Mouse (Mus musculus): ENCODE measurements at regions not wholly inside any gene's neighbourhood (a gene's known extent, or its start where the extent isn't known, plus 50 kb on each side); places are given as distances from the start of the nearest gene placed in this dataset.
"Not testable (repeated sequence)": the region's sequence is repeated elsewhere in the genome, so short reads cannot be mapped to it uniquely, and the experiment has no call there.

DNA sequence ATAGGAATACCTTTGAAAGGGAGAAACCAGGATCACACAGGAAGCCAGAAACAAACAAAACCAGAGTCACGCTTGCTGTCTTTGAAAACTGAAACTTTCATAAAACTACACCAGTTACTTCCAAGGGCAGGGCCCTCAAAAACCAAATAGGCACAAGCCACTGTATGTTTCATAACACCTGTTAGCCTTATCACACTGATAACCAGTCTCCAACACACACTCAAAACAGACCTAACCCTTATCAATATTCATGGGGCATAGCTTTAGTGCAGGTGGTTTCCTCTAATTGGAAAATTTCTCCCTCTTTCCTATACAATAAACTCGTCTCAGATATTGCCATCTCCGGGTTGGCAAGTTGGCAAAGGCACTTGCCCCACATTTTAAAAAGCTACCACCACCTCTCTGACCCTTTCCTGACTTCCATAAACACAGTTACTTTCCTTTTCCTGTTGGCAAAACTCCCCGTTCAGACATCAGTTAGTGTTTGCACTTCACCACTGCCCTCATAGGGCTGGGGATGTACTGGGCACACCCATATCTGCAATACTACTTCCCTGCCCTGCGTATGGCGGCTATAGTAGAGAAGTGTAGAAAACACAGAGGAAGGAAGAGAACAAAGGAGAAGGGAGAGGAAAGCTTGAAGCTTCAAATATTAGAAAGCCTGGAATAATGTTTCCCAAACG, 169.1 kb upstream of the Col8a1 start:
- DNase-seq (ENCODE audit: low spot score in 2 of 2), result no peak

DNA sequence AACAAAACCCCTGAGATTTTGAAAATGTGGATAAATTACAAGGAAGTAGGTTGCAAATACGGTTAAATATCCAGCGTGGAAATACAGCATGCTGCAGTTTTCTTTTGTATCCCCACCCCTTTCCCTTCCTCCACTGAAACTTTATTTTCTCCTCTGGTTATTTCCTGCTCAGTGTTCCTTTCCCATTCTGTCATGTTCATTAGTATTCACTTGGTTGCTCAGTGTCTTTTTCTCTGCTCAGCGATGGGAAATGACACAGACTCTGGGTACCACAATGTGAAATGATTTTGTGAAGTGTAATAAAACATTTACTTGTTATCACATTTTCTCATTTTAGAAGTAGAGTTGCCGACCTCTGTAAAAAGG, 169.6 kb upstream of the Col8a1 start:
- DNase-seq (ENCODE audit: low spot score in 2 of 2), result no peak

DNA sequence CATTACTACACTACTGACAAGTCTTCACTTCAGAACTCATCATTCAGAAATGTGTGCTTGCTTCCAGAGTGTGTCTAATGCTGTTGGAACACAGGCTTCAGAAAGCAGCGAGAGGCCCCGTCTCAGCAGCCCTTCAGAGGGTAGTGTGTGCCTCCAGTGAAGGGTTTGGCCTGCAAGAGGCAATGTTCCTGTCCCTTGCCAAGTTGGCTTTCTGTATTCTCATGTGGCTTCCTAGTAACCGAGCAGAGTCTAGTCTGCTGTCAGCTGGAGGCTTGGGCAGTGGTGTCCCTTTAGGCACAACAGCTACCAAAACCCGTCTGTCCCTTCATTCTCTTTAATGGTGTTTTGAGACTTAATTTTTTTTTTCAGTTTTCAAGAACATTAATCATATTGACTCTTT, 173.3 kb upstream of the Col8a1 start:
- no peak for DNase-seq (ENCODE audit: low spot score in 2 of 2)

- no peak for DNase-seq (ENCODE audit: low spot score in 2 of 2)
These were observed 173.8 kb upstream of the Col8a1 start for GRCm38 (mm10) chr16:57928301-57928700.

DNA sequence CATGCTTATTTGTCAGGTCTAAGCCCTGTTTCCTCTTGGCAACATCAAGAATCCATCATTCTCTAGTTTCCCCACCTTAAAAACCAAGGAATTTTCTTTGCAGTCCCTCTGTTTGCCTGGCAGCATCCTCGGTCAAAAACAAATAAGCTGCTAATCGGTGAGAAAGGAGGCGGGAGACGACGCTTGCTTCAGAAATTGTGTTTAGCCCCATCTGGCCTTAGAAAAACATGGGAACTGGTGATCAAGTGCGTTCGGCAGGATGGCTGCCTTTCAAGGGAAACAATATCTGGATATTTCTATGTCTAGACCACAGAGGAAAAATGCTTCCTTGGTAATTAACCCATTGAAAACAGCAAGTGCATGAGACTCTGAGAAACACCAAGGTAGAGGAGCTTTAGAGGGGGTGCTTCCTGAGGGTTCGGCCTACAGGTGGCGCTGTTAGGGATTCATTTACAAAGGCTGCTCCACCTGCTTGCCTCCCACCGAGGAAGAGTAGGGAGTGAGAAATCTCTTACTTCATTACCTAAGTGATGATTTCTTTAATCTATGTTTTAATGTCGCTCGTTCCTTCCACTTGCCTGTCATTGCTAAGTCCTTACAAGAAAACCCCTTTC, 174.7 kb upstream of the Col8a1 start:
- DNase-seq (ENCODE audit: low spot score in 2 of 2), result no peak

DNA sequence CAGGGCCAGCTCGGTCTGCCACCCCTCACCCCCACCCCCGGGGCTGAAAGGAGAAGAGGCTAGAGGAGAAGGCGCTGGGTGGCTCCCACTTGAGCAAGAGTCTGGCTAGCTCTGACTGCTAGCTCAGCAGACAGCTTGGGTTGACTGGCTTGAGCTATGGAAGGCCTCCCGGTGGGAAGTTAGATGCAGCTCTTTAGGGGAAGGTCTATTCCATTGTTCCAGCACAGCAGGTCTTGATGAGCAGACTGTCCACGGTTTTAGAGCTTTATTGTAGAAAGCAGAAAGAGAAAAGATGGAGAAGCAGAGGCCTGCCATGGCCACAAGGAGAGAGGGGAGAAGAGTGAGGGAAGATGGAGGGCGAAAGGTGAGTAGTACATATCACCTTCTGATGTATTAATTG, 190.9 kb upstream of the Col8a1 start:
- no peak for DNase-seq (ENCODE audit: low spot score in 2 of 2)

DNA sequence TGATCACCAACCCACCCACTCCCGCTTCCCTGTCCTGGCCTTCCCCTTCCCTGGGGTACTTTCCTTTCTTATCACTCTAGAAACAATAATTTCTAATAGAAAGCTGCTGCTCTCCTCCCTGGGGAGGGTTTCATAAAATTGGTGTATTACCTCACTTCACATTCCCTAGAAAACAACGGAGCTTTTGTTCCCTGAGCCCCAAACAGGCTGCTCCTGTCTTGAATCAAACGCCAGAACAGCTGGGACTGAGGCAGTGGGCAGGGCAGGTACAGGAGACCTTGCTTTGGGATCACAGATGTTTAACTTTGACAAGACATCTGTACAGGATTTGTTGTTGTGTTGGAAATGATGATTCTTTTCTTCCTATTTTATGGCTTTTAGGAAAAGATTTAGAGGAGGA, 192.8 kb upstream of the Col8a1 start:
- no peak for DNase-seq (ENCODE audit: low spot score in 2 of 2)

- DNase-seq (ENCODE audit: low spot score in 2 of 2), result no peak
These were observed 195.1 kb upstream of the Col8a1 start for GRCm38 (mm10) chr16:57949680-57950079.

DNA sequence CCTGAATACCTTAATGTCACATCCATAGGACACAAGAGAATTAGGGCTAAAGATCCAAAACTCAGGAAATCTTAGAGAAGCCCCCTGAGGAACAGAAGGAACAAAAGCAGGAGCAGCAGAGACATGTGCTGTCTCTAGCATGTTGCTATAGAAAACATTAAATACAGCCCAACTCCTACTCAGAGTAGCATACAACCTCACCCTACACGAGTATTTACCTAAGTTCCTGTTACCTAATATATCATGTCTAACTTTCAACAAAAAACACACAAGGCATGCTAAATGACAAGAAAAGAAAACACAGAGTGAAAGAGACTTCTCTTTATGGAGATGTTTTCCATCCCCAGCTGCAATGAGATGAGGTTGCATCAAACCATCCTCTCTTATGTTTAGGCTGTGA, 216.4 kb upstream of the Col8a1 start:
- DNase-seq (ENCODE audit: low spot score in 2 of 2), result no peak

DNA sequence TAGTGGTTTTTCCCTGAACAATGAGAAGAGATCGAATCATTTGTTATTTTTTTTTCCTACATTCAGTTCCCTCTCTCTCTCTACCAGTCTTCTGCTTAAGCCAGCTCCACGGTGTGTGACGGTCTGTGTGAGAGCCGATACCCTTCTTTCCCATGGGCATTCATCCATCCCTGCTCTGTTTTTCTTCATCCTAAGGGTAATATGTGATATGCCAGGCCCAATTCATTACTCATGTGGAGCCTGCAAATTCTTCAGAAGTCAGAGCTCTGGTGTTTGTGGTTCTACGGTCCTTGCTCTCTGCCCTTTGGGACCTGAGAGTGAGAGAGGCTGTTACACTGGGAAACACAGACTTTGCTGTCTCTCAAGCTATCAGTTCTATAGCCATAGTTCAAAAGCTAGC, 229.6 kb upstream of the Col8a1 start:
- DNase-seq (ENCODE audit: low spot score in 2 of 2), result no peak

DNA sequence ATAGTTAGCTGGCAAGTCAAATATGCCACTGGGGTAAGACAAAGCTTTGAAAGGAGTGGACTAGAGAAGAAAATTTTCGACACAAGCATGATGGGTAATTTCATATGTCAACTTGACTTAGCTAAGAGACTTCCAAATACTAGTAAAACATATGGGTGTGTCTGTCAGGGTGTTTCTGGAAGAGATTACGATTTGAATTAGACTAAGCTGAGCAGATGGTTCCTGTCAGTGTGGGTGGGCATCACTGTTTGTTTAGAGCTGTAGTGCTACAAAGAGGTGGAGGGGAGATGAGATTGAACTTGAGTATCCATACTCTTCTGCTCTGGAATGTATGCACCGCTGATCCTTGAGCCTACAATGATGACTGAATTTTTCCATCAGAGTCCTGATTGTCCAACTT, 251.2 kb upstream of the Col8a1 start:
- DNase-seq (ENCODE audit: low spot score in 2 of 2), result no peak

GRCm38 (mm10) chr16:58013557-58013956, 259.0 kb upstream of the Col8a1 start:
- DNase-seq (ENCODE audit: low spot score in 2 of 2), result no peak

DNA sequence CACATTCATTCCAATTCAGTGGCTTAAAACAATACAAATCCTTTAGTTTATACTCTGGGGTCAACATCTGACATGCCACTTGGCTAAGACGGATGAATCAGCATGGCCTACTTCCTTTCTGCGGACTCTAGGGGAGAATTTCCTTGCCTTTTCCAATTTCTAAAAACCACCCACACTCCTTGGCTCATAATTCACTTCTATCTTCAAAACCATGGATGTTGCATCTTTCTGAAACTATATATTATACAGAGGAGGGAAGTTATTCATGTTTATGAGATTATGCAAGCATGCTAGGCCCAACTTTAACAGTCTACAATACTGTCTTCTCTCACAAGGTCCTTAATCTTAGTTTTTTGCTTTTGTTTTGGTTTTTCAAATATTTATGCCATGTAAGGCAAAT, 273.0 kb upstream of the Col8a1 start:
- no peak for DNase-seq (ENCODE audit: low spot score in 2 of 2)

DNA sequence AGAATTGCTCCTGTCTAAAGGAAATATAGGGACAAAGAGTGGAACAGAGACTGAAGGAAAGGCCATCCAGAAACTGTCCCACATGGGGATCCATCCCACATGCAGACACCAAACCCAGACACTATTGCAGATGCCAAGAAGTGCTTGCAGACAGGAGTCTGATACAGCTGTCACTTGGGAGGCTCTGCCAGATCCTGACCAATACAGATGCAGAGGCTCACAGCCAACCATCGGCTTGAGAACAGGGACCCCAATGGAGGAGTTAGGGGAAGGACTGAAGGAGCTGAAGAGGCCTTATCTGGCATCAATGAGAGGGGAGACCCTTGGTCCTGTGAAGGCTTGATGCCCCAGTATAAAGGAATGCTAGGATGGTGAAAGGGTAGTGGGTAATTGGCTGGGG, 274.0 kb upstream of the Col8a1 start:
- not testable (repeated sequence) for DNase-seq (ENCODE audit: low spot score in 2 of 2)

- no peak for DNase-seq (ENCODE audit: low spot score in 2 of 2)
These were observed 275.1 kb upstream of the Col8a1 start for GRCm38 (mm10) chr16:58029674-58030073.

DNA sequence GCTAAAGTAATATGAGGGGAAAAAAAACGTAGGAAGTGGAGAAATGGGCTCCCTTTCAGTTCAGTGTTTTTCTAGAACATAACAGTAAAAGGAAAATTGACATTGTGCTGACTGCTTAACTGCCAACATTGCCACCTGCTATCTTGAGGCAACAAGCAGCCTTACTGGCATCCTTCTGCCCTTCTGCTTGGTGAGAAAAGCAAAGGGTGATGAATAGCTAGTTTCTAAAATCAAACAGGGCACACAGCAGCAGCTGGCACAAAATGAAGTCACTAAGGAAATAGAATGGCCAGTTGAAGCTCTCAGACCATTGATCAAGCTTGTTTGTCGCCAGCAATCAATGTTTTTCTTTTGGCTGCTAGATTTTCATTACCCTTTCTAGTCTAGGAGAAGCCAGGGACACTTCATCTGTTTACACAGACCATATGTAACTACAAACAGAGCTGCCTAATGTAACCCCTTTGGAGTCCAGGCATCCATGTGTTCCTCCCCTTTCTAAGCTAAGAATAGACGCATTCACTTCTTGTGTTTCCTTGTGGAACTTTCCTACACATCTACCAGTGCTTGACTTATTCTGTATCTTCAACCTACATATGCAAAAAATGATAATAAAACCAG, 314.2 kb upstream of the Col8a1 start:
- DNase-seq (ENCODE audit: low spot score in 2 of 2), result no peak

DNA sequence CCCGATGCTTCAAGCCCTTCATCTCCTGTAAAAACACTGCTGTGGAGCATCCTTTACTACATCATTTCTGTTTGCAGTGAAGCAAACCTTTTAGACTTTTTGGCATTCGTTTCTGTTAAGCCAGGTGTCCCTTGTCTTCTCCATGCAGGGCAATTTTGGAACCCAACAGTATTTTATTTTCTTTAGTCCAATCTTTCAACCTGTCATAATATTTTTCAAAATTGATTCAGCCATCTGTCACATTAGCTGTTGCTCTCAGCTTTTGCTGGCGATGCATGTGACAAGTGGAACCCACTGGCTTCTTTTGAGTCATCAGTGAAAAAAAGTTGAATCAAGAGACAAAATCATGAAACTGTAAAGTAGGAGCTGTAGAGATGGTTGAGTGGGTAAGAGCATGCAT, 317.9 kb upstream of the Col8a1 start:
- no peak for DNase-seq (ENCODE audit: low spot score in 2 of 2)

DNA sequence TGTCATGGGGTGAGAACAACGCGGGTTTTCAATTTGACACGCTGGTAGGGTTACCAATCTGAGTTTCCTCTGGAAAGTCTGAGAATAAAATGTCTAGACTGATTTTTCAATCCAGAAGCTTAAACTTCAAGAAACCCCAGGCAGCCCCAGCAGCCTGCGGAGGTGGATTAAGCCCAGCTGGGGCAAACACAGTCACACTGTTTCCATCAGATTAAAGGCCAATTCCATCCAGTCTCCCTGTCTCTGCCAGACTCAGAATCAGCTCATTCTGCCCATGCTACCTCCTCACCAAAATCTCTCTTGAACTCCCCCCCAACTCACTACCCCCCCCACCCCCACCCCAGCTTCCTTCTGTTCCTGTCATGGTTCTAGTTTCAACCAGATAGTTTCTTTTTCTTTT, 307.9 kb upstream of the Dcbld2 start:
- no peak for DNase-seq (ENCODE audit: low spot score in 2 of 2)

GRCm38 (mm10) chr16:58110452-58110851, 297.8 kb upstream of the Dcbld2 start:
- DNase-seq (ENCODE audit: low spot score in 2 of 2), result no peak

DNA sequence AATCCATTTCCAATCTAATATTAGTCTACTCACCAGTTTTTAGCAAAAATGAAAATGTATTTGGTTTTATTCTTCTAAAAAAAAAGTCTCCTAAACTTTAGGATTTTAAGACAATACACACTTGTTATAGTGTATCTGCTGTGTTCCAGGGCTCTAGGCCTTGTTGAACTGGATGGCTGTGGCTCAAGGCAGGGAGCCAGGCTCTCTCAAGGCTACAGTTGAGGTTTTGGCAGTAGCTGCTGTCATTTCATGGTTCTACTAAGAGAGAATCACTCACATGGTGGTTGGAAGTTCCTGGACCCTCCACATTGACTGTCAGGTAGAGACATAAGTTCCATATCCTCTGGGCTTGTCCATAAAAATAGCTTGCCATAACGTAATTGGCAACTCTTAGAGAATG, 282.2 kb upstream of the Dcbld2 start:
- DNase-seq (ENCODE audit: low spot score in 2 of 2), result no peak

DNA sequence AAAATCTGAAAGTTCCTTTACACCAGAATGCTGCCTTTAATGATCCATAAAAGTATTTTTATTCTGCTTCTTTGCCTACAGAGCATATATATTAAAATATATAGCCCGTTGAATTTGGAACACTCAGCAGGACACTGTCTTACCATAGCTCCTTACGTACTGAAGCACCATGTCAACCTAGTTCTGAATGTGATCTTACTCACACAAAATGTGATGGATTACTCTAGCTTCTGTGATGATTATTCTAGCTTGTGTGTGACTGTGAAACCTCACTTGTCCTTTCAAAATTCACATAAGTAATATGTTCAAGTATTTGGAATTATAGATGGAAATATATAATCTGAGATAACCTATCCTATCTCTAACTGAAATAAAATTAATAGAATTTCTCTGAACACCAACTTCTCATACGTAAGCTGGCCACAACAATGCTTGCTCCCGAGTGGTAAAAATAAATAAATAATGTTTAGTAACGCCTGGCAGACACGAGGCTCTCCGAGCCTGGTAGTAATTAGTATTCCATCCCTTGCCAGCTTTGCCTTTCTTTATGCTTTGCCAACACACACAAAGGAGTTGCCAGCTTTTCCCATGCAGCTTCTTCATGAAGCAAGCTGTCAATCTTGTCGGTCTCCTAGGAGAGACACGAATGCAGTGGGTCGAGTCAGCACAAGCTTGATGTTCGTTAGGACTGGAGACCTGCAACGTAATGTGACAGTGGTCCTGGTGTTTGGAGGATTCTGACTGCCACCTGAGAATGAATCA, 271.9 kb upstream of the Dcbld2 start:
- no peak for DNase-seq (ENCODE audit: low spot score in 2 of 2)

- DNase-seq (ENCODE audit: low spot score in 2 of 2), result no peak
These were observed 271.3 kb upstream of the Dcbld2 start for GRCm38 (mm10) chr16:58136979-58137378.

Data from spleen, postnatal 14 days (tissue).